Mouse (Mus musculus) lung, postnatal 14 days (tissue): ENCODE results near the gene Gm10961.
A peak's percentile ranks its signal among the peaks of the same experiment; 100 is the strongest.

ENCODE experiments used
- DNase-seq: peaks from one replicate; pipeline ENCODE4 v3.0.0; 2021

Gm10961 gene

GRCm38 (mm10) chr3:107667426-107667825 lies 36.3 kb downstream of the Gm10961 start:
- DNase-seq: no peak

- no peak for DNase-seq
Measured at GRCm38 (mm10) chr3:107668786-107669185, 37.7 kb downstream of the Gm10961 start.

GRCm38 (mm10) chr3:107670500-107670899 lies 39.4 kb downstream of the Gm10961 start:
- DNase-seq: no peak

- no peak for DNase-seq
Measured at GRCm38 (mm10) chr3:107671509-107671908, 40.4 kb downstream of the Gm10961 start.

- DNase-seq: peak; percentile 29
Measured at GRCm38 (mm10) chr3:107680790-107681576, 49.9 kb downstream of the Gm10961 start.
